In genomic region chr15:80731043-80731442, GRCm38 (mm10) we compare ENCODE assay signal across 16 mouse cellular contexts.
"Had no signal": no experiment of that assay in that cellular context is flagged by ENCODE, and none has a peak within 500 bp of the region (broad histone marks: within the 10 kb centered on the region; RNA-seq: fewer than 3 reads in every experiment).

No protein-coding gene starts in this region.

- H3K27me3 ChIP-seq: neural tube, embryonic 13.5 days; neural tube, embryonic 15.5 days; stomach, embryonic 15.5 days had no signal

- H3K4me3 ChIP-seq: neural tube, embryonic 13.5 days; neural tube, embryonic 15.5 days; stomach, embryonic 15.5 days had no signal

- H3K4me2 ChIP-seq: neural tube, embryonic 13.5 days; neural tube, embryonic 15.5 days; stomach, embryonic 15.5 days had no signal

- H3K9ac ChIP-seq: neural tube, embryonic 13.5 days; neural tube, embryonic 15.5 days; stomach, embryonic 15.5 days had no signal

- H3K36me3 ChIP-seq: neural tube, embryonic 13.5 days; neural tube, embryonic 15.5 days; stomach, embryonic 15.5 days had no signal

- DNase-seq: retina, postnatal 1 day; right cerebral cortex, adult 18-20 months; right cerebral cortex, postnatal 14 days; right cerebral cortex, postnatal 25 days; right cerebral cortex, postnatal 4 days; spleen, adult 18-20 months; thymus, adult 18-20 months; thymus, adult 2 months; thymus, postnatal 14 days; thymus, postnatal 25 days; thymus, postnatal 36 days; thymus, postnatal 4 days had no signal

- H3K27ac ChIP-seq: neural tube, embryonic 13.5 days; neural tube, embryonic 15.5 days; stomach, embryonic 15.5 days; stomach, postnatal 0 days had no signal

- H3K9me3 ChIP-seq: neural tube, embryonic 13.5 days; neural tube, embryonic 15.5 days; stomach, embryonic 15.5 days had no signal
